ENCODE assay signal across 21 mouse cellular contexts in the genomic region with DNA sequence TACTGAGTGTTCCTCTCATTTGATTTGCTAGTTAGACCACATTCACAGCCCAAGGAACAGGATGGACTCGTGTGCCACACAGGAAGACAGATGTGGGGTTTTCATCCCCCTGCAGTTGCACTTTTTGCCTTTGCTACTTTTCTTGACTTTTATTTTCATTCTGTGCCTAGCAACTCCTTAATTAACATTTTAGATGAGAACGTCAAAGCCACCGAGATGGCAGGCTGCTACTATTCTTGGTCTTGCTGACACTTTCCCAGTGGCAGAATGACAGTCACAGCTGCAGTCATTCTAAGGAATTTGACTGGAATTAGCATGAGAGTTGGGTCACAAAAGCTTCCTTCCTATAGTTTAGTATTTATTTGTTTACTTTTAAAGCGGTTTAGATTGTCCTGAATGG.
DNase-seq lines count a peak whose midpoint lies in the region; ATAC-seq lines count a peak whose summit lies in the region.
"Had no signal": no experiment of that assay in that cellular context is flagged by ENCODE, and none has a peak within 500 bp of the region (broad histone marks: within the 10 kb centered on the region; RNA-seq: fewer than 3 reads in every experiment).

No protein-coding gene starts in this region.

- WGBS in hindbrain, embryonic 11.5 days: 11% methylated on average over 4 of the region's 4 CpGs
- 14% methylated on average over 4 of the region's 4 CpGs for WGBS in hindbrain, embryonic 14.5 days

- H3K9me3 ChIP-seq in hindbrain, embryonic 11.5 days (ENCODE audit: control insufficient read depth, low read length): no peaks in the 10 kb centered on the region
- H3K9me3 ChIP-seq in hindbrain, embryonic 14.5 days (ENCODE audit: control insufficient read depth, low read length): no peaks in the 10 kb centered on the region
- H3K9me3 ChIP-seq: limb, embryonic 12.5 days; liver, embryonic 13.5 days; lung, embryonic 15.5 days; midbrain, embryonic 13.5 days had no signal

- H3K4me3 ChIP-seq in hindbrain, embryonic 11.5 days (ENCODE audit: low read depth, low read length): no peak overlapping the region
- H3K4me3 ChIP-seq in hindbrain, embryonic 14.5 days (replicated peaks; ENCODE audit: low read length): no peak overlapping the region
- H3K4me3 ChIP-seq: limb, embryonic 12.5 days; liver, embryonic 13.5 days; lung, embryonic 15.5 days; midbrain, embryonic 13.5 days had no signal

- no peaks in the 10 kb centered on the region for H3K36me3 ChIP-seq in hindbrain, embryonic 11.5 days (ENCODE audit: control insufficient read depth, insufficient read depth, low read length)
- no peaks in the 10 kb centered on the region for H3K36me3 ChIP-seq in hindbrain, embryonic 14.5 days (replicated peaks; ENCODE audit: control insufficient read depth, insufficient read depth)
- H3K36me3 ChIP-seq: limb, embryonic 12.5 days; liver, embryonic 13.5 days; lung, embryonic 15.5 days; midbrain, embryonic 13.5 days had no signal

- no peaks in the 10 kb centered on the region for H3K27me3 ChIP-seq in hindbrain, embryonic 11.5 days (ENCODE audit: control insufficient read depth, insufficient read depth, low read length)
- H3K27me3 ChIP-seq in hindbrain, embryonic 14.5 days (ENCODE audit: control insufficient read depth, insufficient read depth, low read length): no peaks in the 10 kb centered on the region
- H3K27me3 ChIP-seq: CH12.LX; limb, embryonic 12.5 days; liver, embryonic 13.5 days; lung, embryonic 15.5 days had no signal

- H3K27ac ChIP-seq in hindbrain, embryonic 11.5 days (ENCODE audit: low read depth, low read length): no peak overlapping the region
- H3K27ac ChIP-seq in hindbrain, embryonic 14.5 days: no peak overlapping the region
- H3K27ac ChIP-seq: hindbrain, postnatal 0 days; limb, embryonic 12.5 days; liver, embryonic 13.5 days; lung, embryonic 15.5 days; macrophage; midbrain, embryonic 13.5 days; stomach, postnatal 0 days had no signal

- no peak overlapping the region for H3K9ac ChIP-seq in hindbrain, embryonic 11.5 days (ENCODE audit: low read depth, low read length)
- H3K9ac ChIP-seq in hindbrain, embryonic 14.5 days: no peak overlapping the region
- H3K9ac ChIP-seq: limb, embryonic 12.5 days; liver, embryonic 13.5 days; lung, embryonic 15.5 days; midbrain, embryonic 13.5 days had no signal

- no peak overlapping the region for H3K4me2 ChIP-seq in hindbrain, embryonic 11.5 days (replicated peaks; ENCODE audit: low read depth, low read length)
- H3K4me2 ChIP-seq in hindbrain, embryonic 14.5 days (replicated peaks): no peak overlapping the region
- H3K4me2 ChIP-seq: limb, embryonic 12.5 days; liver, embryonic 13.5 days; lung, embryonic 15.5 days had no signal

- DNase-seq in hindbrain, embryonic 11.5 days (ENCODE audit: low spot score): no peak
- no peak for DNase-seq in hindbrain, embryonic 14.5 days (ENCODE audit: low spot score)
- DNase-seq in right cerebral cortex, adult 18-20 months: peak; percentile 11
- DNase-seq in right cerebral cortex, postnatal 36 days (ENCODE audit: low spot score in 2 of 2): no peak
- DNase-seq in ZHBTc4 (ENCODE audit: low read depth, low spot score): peak; percentile 18
- peak; percentile 16 for DNase-seq in telencephalon, adult 2 months (ENCODE audit: low read depth, low spot score)
- no peak for DNase-seq in thymus, adult 18-20 months
- DNase-seq: adrenal gland, postnatal 36 days; cerebellum, postnatal 10 days; gastrocnemius, postnatal 25 days; kidney, adult 8-10 months; kidney, postnatal 36 days; liver, embryonic 13.5 days; thymus, postnatal 36 days had no signal

- 0 out of 2 replicates have a peak, but pooled peaks have one; percentile 51 for ATAC-seq in hindbrain, embryonic 11.5 days (ENCODE audit: low FRiP score)
- no peak for ATAC-seq in hindbrain, embryonic 14.5 days (ENCODE audit: low FRiP score)

- H3K4me1 ChIP-seq in hindbrain, embryonic 11.5 days (replicated peaks; ENCODE audit: control insufficient read depth, insufficient read depth, low read length): 0 out of 2 replicates have a peak, but pooled peaks cover 4% of the 10 kb centered on the region
- H3K4me1 ChIP-seq in hindbrain, embryonic 14.5 days (replicated peaks; ENCODE audit: control insufficient read depth, insufficient read depth, low read length): 0 out of 2 replicates have a peak, but pooled peaks cover 7% of the 10 kb centered on the region
- H3K4me1 ChIP-seq: liver, embryonic 13.5 days; lung, embryonic 15.5 days had no signal

Comparison
In these comparisons a context has a peak if more than half of its experiments do, and no peak if none do; other contexts are left out.
1. DNase-seq: peak in right cerebral cortex, adult 18-20 months (single experiment), ZHBTc4 (single experiment) and telencephalon, adult 2 months (single experiment); none in hindbrain, embryonic 11.5 days (single experiment), hindbrain, embryonic 14.5 days (single experiment), right cerebral cortex, postnatal 36 days (0 of 2) and thymus, adult 18-20 months (0 of 2).